Mouse (Mus musculus) CH12F3 (cell line): ENCODE results near the gene Npm3.

Source experiments
- in situ Hi-C: fragments of 300-500 bp; cut with MboI; formaldehyde crosslinking; loops from 2 replicates; pipeline ENCODE4 v1.14.3; 2020; ENCODE audit warnings: low sequenced_read_pairs

Gene Npm3

GRCm38 (mm10) chr19:45758671-45759070 is 9.3 kb upstream of the Npm3 start:
- in situ Hi-C loops, result no loop called here

DNA sequence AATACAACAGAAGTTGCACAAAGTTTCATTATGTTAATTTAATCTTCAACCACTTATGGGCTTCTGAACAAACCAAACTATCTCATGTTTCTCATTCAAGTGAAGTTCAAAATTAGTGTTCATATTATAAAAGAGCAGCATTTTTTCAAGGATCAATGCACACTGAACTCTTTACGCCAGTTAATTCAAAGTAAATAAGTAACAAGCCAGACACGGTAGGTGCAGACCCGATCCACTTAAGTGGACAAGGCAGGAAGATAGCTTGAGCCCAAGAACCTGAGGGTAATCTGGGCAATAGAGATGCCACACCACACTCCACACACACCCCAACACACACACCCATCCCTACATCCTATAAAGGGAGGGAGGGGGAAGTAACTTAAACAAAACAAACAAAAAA is 4.2 kb upstream of the Npm3 start:
- in situ Hi-C loops, result no loop called here

GRCm38 (mm10) chr19:45751881-45752280 is 2.5 kb upstream of the Npm3 start:
- in situ Hi-C loops, result no loop called here

DNA sequence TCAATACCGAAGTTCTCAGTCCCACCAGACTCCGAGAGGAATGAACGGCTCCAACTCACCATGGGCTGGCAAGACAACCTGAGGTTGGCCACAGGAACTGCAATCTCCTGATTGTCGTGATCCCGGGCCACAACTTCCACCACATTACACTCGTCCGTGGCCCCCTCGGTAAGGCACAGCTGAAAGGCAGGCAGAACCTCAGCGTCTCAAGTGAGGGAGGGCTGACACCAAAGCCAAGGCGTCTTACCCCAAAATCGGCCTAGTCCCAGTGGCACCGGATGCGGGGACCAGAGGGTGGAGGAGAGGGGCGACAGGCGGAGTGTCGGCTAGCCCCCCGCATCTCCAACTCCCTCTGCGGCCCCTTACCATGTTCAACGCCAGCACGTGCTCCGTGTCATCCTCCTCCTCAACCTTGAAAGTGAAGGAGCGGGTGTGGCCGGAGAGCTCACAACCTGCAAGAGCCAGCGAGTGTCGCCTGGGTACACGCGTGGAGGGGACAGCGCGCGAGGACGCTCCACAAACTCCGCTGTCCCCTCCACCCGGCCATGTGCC is 624 bp downstream of the Npm3 start:
- in situ Hi-C loops, result loop anchor here (25.0 kb wide), 1 partner anchor 536 kb away; no protein-coding TSS in a partner anchor

DNA sequence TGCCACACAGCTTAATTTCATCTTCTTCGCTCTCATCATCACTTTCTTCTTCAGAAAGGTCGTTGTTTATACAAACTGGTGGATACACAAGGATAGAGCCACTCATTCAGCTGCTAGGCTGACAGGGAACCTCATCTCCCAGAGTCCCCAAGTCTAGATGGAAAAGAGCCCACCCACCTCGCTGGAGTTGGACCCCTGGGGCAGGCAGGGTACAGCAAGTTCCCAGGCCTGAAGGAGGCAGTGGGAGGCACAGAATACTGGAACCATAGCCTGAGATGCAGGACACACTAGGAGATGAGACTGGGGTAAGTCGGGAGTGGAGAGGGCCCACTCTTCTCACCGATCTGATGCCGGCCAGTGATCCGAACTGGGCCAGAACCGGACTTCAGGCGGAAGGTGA is 1.2 kb downstream of the Npm3 start:
- in situ Hi-C loops, result loop anchor here (25.0 kb wide), 1 partner anchor 536 kb away; no protein-coding TSS in a partner anchor

GRCm38 (mm10) chr19:45747028-45747867 is 2.1 kb downstream of the Npm3 start:
- in situ Hi-C loops, result loop anchor here (25.0 kb wide), 1 partner anchor 535 kb away; no protein-coding TSS in a partner anchor

GRCm38 (mm10) chr19:45746153-45747020 is 3.0 kb downstream of the Npm3 start:
- in situ Hi-C loops, result loop anchor here (25.0 kb wide), 1 partner anchor 534 kb away; no protein-coding TSS in a partner anchor

DNA sequence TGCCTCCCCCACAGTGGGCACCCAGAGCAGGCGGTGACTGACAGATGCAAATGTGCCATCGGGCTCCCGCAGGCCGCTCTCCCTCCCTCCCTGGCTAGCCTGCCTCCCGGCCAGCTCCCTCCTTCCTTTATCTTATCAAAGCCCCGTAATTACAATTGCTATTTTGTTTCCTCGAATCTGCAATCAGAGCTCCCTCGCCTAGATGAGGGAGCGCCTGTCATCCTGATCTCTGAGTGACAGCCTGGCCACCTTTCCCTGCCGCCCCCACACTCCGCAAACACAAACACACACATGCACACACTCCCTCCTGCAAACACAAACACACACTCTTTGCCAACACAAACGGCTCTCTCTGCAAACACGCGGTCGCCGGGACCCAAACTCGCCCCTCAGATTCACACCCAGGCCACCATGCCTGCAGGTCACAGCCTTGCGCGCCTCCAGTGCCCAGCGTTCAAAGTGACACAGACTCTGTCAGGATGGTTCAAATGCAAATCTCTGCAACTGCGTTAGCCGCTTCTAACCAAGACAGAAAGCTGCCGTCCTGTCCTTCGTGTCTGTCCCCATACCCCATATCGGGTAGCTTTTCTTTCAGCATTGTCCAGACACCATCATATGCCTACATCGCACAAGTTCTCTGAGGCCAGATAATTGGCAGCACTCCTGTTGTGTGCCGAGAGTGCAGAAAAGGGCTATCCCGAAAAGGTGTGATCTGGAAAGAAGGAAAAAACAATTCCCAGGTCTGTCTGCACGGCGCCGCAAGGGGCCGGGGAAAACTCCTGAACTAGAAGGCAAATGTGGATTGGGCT is 3.8 kb downstream of the Npm3 start:
- in situ Hi-C loops, result loop anchor here (25.0 kb wide), 1 partner anchor 533 kb away; no protein-coding TSS in a partner anchor

DNA sequence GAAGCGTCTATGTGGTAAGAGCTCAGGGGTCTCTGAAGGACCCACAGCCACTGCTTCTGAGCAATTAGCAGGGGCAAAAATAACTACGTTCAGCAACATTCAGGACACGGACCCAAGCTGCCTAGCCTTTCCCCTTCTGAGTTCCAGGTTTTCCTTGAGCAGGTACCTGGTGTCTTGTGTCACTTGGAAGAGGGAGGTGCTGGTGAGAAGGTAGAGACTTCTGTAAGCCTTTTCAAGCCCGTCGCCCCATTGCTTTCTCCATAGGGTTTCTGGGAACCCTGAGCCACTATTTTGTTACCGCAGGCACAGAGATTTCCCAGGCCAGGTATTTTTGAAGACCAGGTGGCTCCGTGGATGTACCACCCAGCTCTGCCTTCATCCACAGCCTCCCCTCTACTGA is 5.8 kb downstream of the Npm3 start:
- in situ Hi-C loops, result loop anchor here (25.0 kb wide), 1 partner anchor 531 kb away; no protein-coding TSS in a partner anchor

- in situ Hi-C loops, result loop anchor here (25.0 kb wide), 1 partner anchor 531 kb away; no protein-coding TSS in a partner anchor
Observed at GRCm38 (mm10) chr19:45742984-45743575, 6.3 kb downstream of the Npm3 start.

DNA sequence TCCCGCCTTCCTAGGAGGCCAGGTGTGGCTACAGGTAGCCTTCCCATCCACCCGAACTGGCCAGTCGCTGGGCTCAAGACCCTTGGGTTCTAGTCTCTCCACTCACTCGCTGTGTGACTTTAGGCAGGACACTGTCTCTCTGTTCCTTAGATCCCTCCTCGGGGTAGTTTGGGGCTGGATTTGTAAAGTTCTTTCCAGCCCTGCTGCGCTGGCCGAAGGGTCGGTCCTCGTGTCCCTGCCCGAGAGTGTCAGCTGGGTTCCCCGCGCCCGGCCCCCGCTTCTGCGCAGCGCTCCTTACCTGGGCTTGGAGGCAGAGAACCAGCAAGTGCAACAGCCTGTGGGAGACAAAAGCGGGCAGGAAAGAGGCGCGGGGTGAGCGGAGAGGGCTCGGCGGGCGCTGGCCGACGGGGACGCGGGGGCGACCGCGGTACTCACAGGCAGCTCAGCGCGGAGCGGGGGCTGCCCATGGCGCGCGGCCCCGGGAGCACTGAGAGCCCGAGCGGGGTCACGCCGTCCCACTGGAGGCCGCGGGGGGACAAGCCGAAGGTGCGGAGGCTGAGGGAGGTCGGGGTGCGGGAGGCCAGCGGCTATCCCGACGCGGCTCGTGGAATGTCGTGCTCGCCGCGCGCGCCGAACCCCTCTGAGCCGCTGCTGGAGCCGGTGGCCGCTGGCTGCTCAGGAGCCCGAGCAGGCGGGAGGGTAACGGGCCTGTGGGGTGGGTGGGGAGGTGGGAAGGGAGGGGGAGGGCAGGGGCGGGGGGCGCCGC is 7.0 kb downstream of the Npm3 start, which contains the start of gene Fgf8:
Fgf8 (minus strand) TSS at position 698 of the 766 bp plus-strand sequence.
- in situ Hi-C loops, result loop anchor here (25.0 kb wide), 1 partner anchor 530 kb away; no protein-coding TSS in a partner anchor

GRCm38 (mm10) chr19:45741431-45742217 is 7.8 kb downstream of the Npm3 start:
- in situ Hi-C loops, result loop anchor here (25.0 kb wide), 1 partner anchor 529 kb away; no protein-coding TSS in a partner anchor

DNA sequence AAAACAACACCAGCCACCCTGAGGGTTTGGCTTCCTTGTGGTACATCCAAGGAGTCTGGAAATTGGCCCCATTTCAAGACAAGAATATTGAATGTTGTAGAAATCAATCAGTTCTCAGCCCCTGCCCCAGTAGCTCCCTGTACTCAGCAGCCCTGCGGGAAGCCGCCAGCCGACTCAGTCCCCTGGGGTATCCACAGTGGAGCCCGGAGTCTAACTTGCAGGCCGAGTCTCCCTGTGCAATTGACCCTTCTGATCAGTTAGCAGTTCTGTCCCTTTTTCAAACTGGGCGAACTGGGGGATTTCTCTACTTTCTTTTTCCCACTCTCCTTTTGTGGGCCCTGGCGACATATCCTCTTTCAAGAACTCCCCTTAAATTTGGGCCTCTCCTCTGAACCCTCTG is 8.6 kb downstream of the Npm3 start:
- in situ Hi-C loops, result loop anchor here (25.0 kb wide), 1 partner anchor 529 kb away; no protein-coding TSS in a partner anchor

DNA sequence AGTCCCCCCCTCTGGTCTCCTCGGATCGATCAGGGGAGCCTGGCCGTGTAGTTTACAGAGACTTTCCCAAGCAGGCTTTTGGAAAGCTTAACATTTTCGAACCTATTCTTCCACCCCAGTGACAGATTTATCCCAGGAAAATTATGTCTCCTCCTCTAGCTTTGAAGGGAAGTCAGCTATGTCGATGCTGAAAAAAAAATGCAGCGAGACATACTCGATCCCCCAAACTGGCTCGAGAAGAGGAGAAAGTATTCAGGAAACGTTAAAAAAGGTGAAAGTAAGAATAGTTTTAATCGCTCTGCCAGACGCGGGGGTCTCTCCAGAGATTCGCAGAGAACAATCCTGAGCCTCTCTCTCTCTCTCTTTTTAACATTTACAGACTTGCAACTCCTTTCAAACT is 9.2 kb downstream of the Npm3 start:
- in situ Hi-C loops, result loop anchor here (25.0 kb wide), 1 partner anchor 528 kb away; no protein-coding TSS in a partner anchor

GRCm38 (mm10) chr19:45738521-45738920 is 10.9 kb downstream of the Npm3 start:
- in situ Hi-C loops, result loop anchor here (25.0 kb wide), 1 partner anchor 526 kb away; no protein-coding TSS in a partner anchor

- in situ Hi-C loops, result loop anchor here (25.0 kb wide), 1 partner anchor 526 kb away; no protein-coding TSS in a partner anchor
Observed at GRCm38 (mm10) chr19:45737846-45738484, 11.4 kb downstream of the Npm3 start.

DNA sequence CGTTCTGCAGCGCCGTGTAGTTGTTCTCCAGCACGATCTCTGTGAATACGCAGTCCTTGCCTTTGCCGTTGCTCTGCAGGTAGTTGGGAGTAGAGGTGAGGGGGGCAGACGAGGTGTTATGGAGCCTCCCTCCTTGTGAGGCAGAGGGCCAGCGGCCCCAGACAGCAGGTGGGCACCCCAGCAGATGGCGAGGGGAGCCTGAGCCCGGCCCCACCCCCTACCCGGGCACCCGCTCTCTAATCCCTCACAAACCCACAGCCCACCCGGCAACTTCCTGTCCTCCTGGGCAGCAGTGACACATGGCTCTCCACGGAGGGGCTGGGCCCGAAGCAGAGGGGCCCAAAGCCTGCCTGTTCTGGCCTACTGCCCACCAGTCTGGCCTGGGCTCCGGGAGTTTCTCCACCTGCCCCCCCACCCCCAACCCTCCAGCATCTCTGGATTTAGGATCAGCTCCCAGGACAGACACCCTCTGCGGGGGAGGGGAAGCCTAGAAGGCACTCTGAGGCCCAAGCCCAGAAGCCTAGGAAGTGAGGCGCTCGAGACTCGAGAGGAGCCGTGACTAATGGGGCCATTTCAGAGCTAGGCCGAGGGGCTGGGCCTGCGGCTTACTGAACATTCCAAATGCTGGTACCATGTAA is 12.1 kb downstream of the Npm3 start:
- in situ Hi-C loops, result loop anchor here (25.0 kb wide), 1 partner anchor 525 kb away; no protein-coding TSS in a partner anchor
